Mouse (Mus musculus) heart, embryonic 15.5 days (tissue): ENCODE measurements around the gene Tgm3. TPM values are rescaled to one million over a fixed set of nuclear protein-coding genes. Genes with fewer than 3 reads are reported as not detected.

Experiments
- ATAC-seq: fragments of 200-750 bp; cut with Nextera tagmentation; replicated peaks from 2 replicates; pipeline ENCODE4 v1.8.0; 2017; ENCODE audit warnings: low read depth, moderate TSS enrichment; ENCODE audit not compliant: insufficient number of reproducible peaks, insufficient read depth, low FRiP score
- H3K27ac ChIP-seq: fragments of 300-500 bp; sonication (generic); 2 replicates; pipeline ENCODE4 v1.5.1; 2015; ENCODE audit warnings: mild to moderate bottlenecking, inconsistent platforms
- H3K27me3 ChIP-seq: fragments of 300-500 bp; sonication (generic); 2 replicates; pipeline ENCODE4 v1.6.1; 2015; ENCODE audit warnings: inconsistent platforms
- H3K36me3 ChIP-seq: fragments of 300-500 bp; sonication (generic); 2 replicates; pipeline ENCODE4 v1.6.1; 2015; ENCODE audit warnings: mild to moderate bottlenecking, inconsistent platforms
- H3K4me1 ChIP-seq: fragments of 300-500 bp; sonication (generic); replicated peaks from 2 replicates; pipeline ENCODE4 v1.6.1; 2015; ENCODE audit warnings: inconsistent platforms
- H3K4me2 ChIP-seq: fragments of 300-500 bp; sonication (generic); 2 replicates; pipeline ENCODE4 v1.6.1; 2015; ENCODE audit warnings: inconsistent platforms, mild to moderate bottlenecking, moderate library complexity
- H3K4me3 ChIP-seq: fragments of 300-500 bp; sonication (generic); 2 replicates; pipeline ENCODE4 v1.5.1; 2015; ENCODE audit warnings: mild to moderate bottlenecking, inconsistent platforms
- H3K9ac ChIP-seq: fragments of 300-500 bp; sonication (generic); 2 replicates; pipeline ENCODE4 v1.6.1; 2015; ENCODE audit warnings: mild to moderate bottlenecking, inconsistent platforms
- H3K9me3 ChIP-seq: fragments of 300-500 bp; sonication (generic); replicated peaks from 2 replicates; pipeline ENCODE4 v1.6.1; 2016; ENCODE audit warnings: inconsistent platforms
- WGBS: fragments of 180-500 bp; shearing (Covaris S2); methylation state at CpG from one replicate; pipeline ENCODE4 v1.1.7; 2015; ENCODE audit warnings: mixed read lengths; 5-methylcytosine and 5-hydroxymethylcytosine counted together
- polyA plus RNA-seq: library from polyadenylated mRNA; unstranded; fragments of >200 nt; fragmentation: Nextera tagmentation; extraction: Ambion mirVana; gene quantifications from 2 replicates; pipeline ENCODE4 v1.2.1, GENCODE M21; 2015

Gene Tgm3
- polyA plus RNA-seq = 0.04 TPM in 1 of 2 replicates, not detected in the other

GRCm38 (mm10) chr2:130012026-130012425, at the start of gene Tgm3:
Tgm3 (plus strand) TSS chr2:130012349.
- no peak within 1 kb of the TSS for H3K27ac ChIP-seq
- H3K4me2 ChIP-seq = no peak within 1 kb of the TSS
- H3K4me3 ChIP-seq = no peak within 1 kb of the TSS
- H3K4me1 ChIP-seq = no peaks in the 10 kb centered on the region
- H3K27me3 ChIP-seq = no peaks in the 10 kb centered on the region
- no peak for ATAC-seq
- WGBS = 44% methylated on average over 7 of the region's 7 CpGs
- H3K9ac ChIP-seq = no peak within 1 kb of the TSS
- H3K9me3 ChIP-seq = no peaks in the 10 kb centered on the region
- H3K36me3 ChIP-seq = no peaks in the 10 kb centered on the region

GRCm38 (mm10) chr2:129980608-129981007, 31.5 kb upstream of the Tgm3 start:
- no peak for ATAC-seq
- H3K36me3 ChIP-seq = no peaks in the 10 kb centered on the region
- no peak overlapping the region for H3K4me3 ChIP-seq
- 86% methylated on average over 4 of the region's 4 CpGs for WGBS
- H3K4me1 ChIP-seq = no peaks in the 10 kb centered on the region
- H3K27me3 ChIP-seq = no peaks in the 10 kb centered on the region
- no peak overlapping the region for H3K4me2 ChIP-seq
- H3K9me3 ChIP-seq = no peaks in the 10 kb centered on the region
- no peak overlapping the region for H3K9ac ChIP-seq
- H3K27ac ChIP-seq = no peak overlapping the region

GRCm38 (mm10) chr2:129987527-129988045, 24.6 kb upstream of the Tgm3 start:
- H3K9ac ChIP-seq = no peak overlapping the region
- ATAC-seq = no peak

GRCm38 (mm10) chr2:129989646-129990045, 22.5 kb upstream of the Tgm3 start:
- no peaks in the 10 kb centered on the region for H3K4me1 ChIP-seq
- H3K4me2 ChIP-seq = no peak overlapping the region
- no peaks in the 10 kb centered on the region for H3K36me3 ChIP-seq
- no peaks in the 10 kb centered on the region for H3K9me3 ChIP-seq
- no peak overlapping the region for H3K27ac ChIP-seq
- no peak for ATAC-seq
- H3K27me3 ChIP-seq = no peaks in the 10 kb centered on the region
- 65% methylated on average over 2 of the region's 2 CpGs for WGBS
- H3K4me3 ChIP-seq = no peak overlapping the region
- no peak overlapping the region for H3K9ac ChIP-seq

More at GRCm38 (mm10) chr2:129987527-129988045, 24.6 kb upstream of the Tgm3 start:
- Histone ChIP-seq H3K9me3 (no peaks in the 10 kb centered on the region), H3K27ac (no peak overlapping the region), H3K4me3 (no peak overlapping the region), H3K4me2 (no peak overlapping the region), H3K27me3 (no peaks in the 10 kb centered on the region), H3K36me3 (no peaks in the 10 kb centered on the region), H3K4me1 (no peaks in the 10 kb centered on the region)
- WGBS = 84% methylated on average over 6 of the region's 6 CpGs

GRCm38 (mm10) chr2:129994468-129994867, 17.7 kb upstream of the Tgm3 start:
- Histone ChIP-seq H3K9me3 (no peaks in the 10 kb centered on the region), H3K36me3 (no peaks in the 10 kb centered on the region), H3K4me1 (peaks cover 3% of the 10 kb centered on the region; the same call in 1 of the 2 replicates), H3K27ac (no peak overlapping the region), H3K27me3 (no peaks in the 10 kb centered on the region), H3K4me2 (no peak overlapping the region), H3K9ac (no peak overlapping the region), H3K4me3 (no peak overlapping the region)
- ATAC-seq = no peak
- 80% methylated on average over 3 of the region's 3 CpGs for WGBS

GRCm38 (mm10) chr2:129998476-129998875, 13.7 kb upstream of the Tgm3 start:
- Histone ChIP-seq H3K27ac (no peak overlapping the region), H3K27me3 (no peaks in the 10 kb centered on the region), H3K4me2 (no peak overlapping the region), H3K36me3 (no peaks in the 10 kb centered on the region), H3K9ac (no peak overlapping the region), H3K4me3 (no peak overlapping the region), H3K9me3 (no peaks in the 10 kb centered on the region), H3K4me1 (peaks cover 3% of the 10 kb centered on the region)
- no peak for ATAC-seq
- 79% methylated on average over 7 of the region's 7 CpGs for WGBS

- Histone ChIP-seq H3K27me3 (no peaks in the 10 kb centered on the region), H3K36me3 (no peaks in the 10 kb centered on the region), H3K9ac (no peak overlapping the region), H3K27ac (no peak overlapping the region), H3K9me3 (no peaks in the 10 kb centered on the region), H3K4me1 (peaks cover 10% of the 10 kb centered on the region), H3K4me2 (no peak overlapping the region), H3K4me3 (no peak overlapping the region)
- ATAC-seq = no peak
- 78% methylated on average over 4 of the region's 4 CpGs for WGBS
These were observed 12.9 kb upstream of the Tgm3 start for GRCm38 (mm10) chr2:129999296-129999695.

- Histone ChIP-seq H3K9me3 (no peaks in the 10 kb centered on the region), H3K4me1 (peaks cover 13% of the 10 kb centered on the region), H3K36me3 (no peaks in the 10 kb centered on the region), H3K4me2 (no peak overlapping the region), H3K27ac (no peak overlapping the region), H3K27me3 (no peaks in the 10 kb centered on the region), H3K9ac (no peak overlapping the region), H3K4me3 (no peak overlapping the region)
- no peak for ATAC-seq
- WGBS = 88% methylated on average over 3 of the region's 3 CpGs
These were observed 11.5 kb upstream of the Tgm3 start for GRCm38 (mm10) chr2:130000601-130001000.

GRCm38 (mm10) chr2:130004046-130004445, 8.1 kb upstream of the Tgm3 start:
- Histone ChIP-seq H3K27ac (no peak overlapping the region), H3K4me2 (no peak overlapping the region), H3K9ac (no peak overlapping the region), H3K4me1 (peaks cover 10% of the 10 kb centered on the region), H3K4me3 (no peak overlapping the region), H3K36me3 (no peaks in the 10 kb centered on the region), H3K27me3 (no peaks in the 10 kb centered on the region), H3K9me3 (no peaks in the 10 kb centered on the region)
- no peak for ATAC-seq
- WGBS = 28% methylated on average over 4 of the region's 4 CpGs

- no peak for ATAC-seq
- Histone ChIP-seq H3K4me1 (peaks cover 2% of the 10 kb centered on the region), H3K4me2 (no peak overlapping the region), H3K9me3 (no peaks in the 10 kb centered on the region), H3K27ac (no peak overlapping the region), H3K4me3 (no peak overlapping the region), H3K9ac (no peak overlapping the region), H3K36me3 (no peaks in the 10 kb centered on the region), H3K27me3 (no peaks in the 10 kb centered on the region)
- 81% methylated on average over 2 of the region's 2 CpGs for WGBS
These were observed 2.8 kb upstream of the Tgm3 start for GRCm38 (mm10) chr2:130009371-130009770.

GRCm38 (mm10) chr2:130013646-130014045, 1.5 kb downstream of the Tgm3 start:
- Histone ChIP-seq H3K36me3 (no peaks in the 10 kb centered on the region), H3K27me3 (no peaks in the 10 kb centered on the region), H3K27ac (no peak overlapping the region), H3K4me2 (no peak overlapping the region), H3K4me1 (no peaks in the 10 kb centered on the region), H3K4me3 (no peak overlapping the region), H3K9me3 (no peaks in the 10 kb centered on the region), H3K9ac (no peak overlapping the region)
- ATAC-seq = no peak

- H3K4me1 ChIP-seq = no peaks in the 10 kb centered on the region
- no peaks in the 10 kb centered on the region for H3K27me3 ChIP-seq
- H3K27ac ChIP-seq = no peak overlapping the region
- 84% methylated on average over 2 of the region's 2 CpGs for WGBS
- H3K4me2 ChIP-seq = no peak overlapping the region
- H3K4me3 ChIP-seq = no peak overlapping the region
- H3K9ac ChIP-seq = no peak overlapping the region
- no peaks in the 10 kb centered on the region for H3K9me3 ChIP-seq
- ATAC-seq = no peak
- no peaks in the 10 kb centered on the region for H3K36me3 ChIP-seq
These were observed 3.0 kb downstream of the Tgm3 start for GRCm38 (mm10) chr2:130015196-130015595.
